Mouse (Mus musculus): ENCODE data around the gene Enpp1. TPM values are rescaled to one million over a fixed set of nuclear protein-coding genes. Genes with fewer than 3 reads are reported as not detected.

Gene Enpp1
- polyA plus RNA-seq, 1 experiment from 2014 or later: 0.54 TPM

DNA sequence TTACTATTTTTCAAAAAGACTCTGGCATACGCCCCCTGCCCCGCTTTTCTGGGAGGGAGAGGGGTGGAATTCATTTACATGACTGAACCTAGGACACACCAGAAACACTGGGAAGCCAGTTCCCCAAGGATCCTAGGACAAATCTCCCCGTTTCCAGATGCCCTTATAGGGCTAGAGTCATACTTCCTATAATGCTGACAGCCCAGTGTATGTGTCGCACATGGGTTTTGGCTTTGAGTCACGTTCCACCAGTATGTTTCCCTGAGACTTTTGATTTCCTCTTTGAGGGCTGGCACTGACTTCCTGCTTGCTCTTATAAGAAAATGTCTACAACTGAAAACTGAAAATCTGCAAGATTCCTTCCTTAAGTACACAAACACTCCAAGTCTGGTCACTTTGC is 120.2 kb downstream of the Enpp1 start:
- no peak overlapping the region for H3K27ac ChIP-seq (ENCODE audit: low read depth, low read length)
- WGBS: 70% methylated on average over 5 of the region's 5 CpGs

DNA sequence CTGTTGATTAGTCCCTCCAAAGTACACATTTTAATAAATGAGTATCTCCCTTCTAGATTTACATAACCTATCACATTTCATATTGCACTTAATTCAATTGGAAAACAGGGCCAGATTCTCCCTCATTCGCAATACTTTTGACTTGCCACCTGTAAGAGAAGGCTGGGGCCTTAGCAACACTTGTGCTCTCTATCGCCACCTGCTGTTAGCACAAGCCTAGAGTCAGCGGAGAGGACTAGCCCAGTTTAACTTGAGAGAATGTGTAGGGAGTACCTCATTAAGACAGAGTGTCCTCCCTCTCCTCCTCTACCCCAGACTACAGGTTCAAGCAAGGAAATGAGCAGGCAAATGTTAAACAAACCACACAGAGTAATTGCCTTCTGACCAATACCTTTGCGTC is 120.8 kb downstream of the Enpp1 start:
- Histone ChIP-seq H3K9ac (ENCODE audit: low read length) (no peak overlapping the region), H3K4me3 (ENCODE audit: low read depth, low read length) (no peak overlapping the region), H3K27me3 (ENCODE audit: control insufficient read depth, insufficient read depth, low read length) (no peaks in the 10 kb centered on the region), H3K4me2 (ENCODE audit: low read depth) (no peak overlapping the region), H3K4me1 (ENCODE audit: control insufficient read depth, insufficient read depth, low read length) (peaks cover 4% of the 10 kb centered on the region; the same call in 1 of the 2 replicates), H3K36me3 (ENCODE audit: control insufficient read depth, insufficient read depth, low read length) (no peaks in the 10 kb centered on the region), H3K27ac (ENCODE audit: low read depth, low read length) (no peak overlapping the region), H3K9me3 (ENCODE audit: control insufficient read depth, low read length) (no peaks in the 10 kb centered on the region)
- WGBS: 19% methylated on average over 4 of the region's 4 CpGs
- DNase-seq (ENCODE audit: low spot score) (peak; percentile 77), ATAC-seq (ENCODE audit: insufficient read depth, low FRiP score, low TSS enrichment) (no peak)

More for the DNA sequence above, 120.2 kb downstream of the Enpp1 start:
- H3K4me3 ChIP-seq (ENCODE audit: low read depth, low read length): no peak overlapping the region
- ATAC-seq (ENCODE audit: insufficient read depth, low FRiP score, low TSS enrichment) (no peak), DNase-seq (ENCODE audit: low spot score) (no peak)
- no peaks in the 10 kb centered on the region for H3K9me3 ChIP-seq (ENCODE audit: control insufficient read depth, low read length)
- H3K27me3 ChIP-seq (ENCODE audit: control insufficient read depth, insufficient read depth, low read length): no peaks in the 10 kb centered on the region
- H3K4me2 ChIP-seq (ENCODE audit: low read depth): no peak overlapping the region
- no peak overlapping the region for H3K9ac ChIP-seq (ENCODE audit: low read length)
- H3K36me3 ChIP-seq (ENCODE audit: control insufficient read depth, insufficient read depth, low read length): no peaks in the 10 kb centered on the region
- H3K4me1 ChIP-seq (ENCODE audit: control insufficient read depth, insufficient read depth, low read length): peaks cover 4% of the 10 kb centered on the region; the same call in 1 of the 2 replicates

DNA sequence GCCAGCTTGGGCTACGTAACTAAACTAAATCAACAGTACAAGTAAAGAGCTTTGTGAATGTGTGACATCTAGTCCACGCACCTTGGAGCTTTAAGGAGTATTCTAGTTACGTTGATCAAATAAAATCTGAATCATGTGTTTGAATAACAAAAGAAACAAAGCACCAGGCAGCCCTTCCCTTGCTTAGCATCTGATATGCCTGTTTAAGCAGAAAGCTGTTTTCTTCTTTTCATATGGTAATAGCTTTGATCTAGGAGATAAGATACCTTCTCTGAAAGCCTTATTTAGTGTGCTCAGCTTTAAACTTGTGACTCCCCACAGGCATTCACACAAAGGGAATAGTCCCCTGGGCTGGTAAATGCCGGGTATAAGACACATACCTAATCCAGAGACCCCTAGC is 121.4 kb downstream of the Enpp1 start:
- Histone ChIP-seq H3K9ac (ENCODE audit: low read length) (no peak overlapping the region), H3K4me3 (ENCODE audit: low read depth, low read length) (no peak overlapping the region), H3K4me1 (ENCODE audit: control insufficient read depth, insufficient read depth, low read length) (no peaks in the 10 kb centered on the region; the same call in 1 of the 2 replicates), H3K4me2 (ENCODE audit: low read depth) (no peak overlapping the region), H3K27ac (ENCODE audit: low read depth, low read length) (no peak overlapping the region), H3K36me3 (ENCODE audit: control insufficient read depth, insufficient read depth, low read length) (no peaks in the 10 kb centered on the region), H3K9me3 (ENCODE audit: control insufficient read depth, low read length) (no peaks in the 10 kb centered on the region), H3K27me3 (ENCODE audit: control insufficient read depth, insufficient read depth, low read length) (no peaks in the 10 kb centered on the region)
- 48% methylated on average over 4 of the region's 4 CpGs for WGBS
- ATAC-seq (ENCODE audit: insufficient read depth, low FRiP score, low TSS enrichment) (no peak), DNase-seq (ENCODE audit: low spot score) (no peak)

DNA sequence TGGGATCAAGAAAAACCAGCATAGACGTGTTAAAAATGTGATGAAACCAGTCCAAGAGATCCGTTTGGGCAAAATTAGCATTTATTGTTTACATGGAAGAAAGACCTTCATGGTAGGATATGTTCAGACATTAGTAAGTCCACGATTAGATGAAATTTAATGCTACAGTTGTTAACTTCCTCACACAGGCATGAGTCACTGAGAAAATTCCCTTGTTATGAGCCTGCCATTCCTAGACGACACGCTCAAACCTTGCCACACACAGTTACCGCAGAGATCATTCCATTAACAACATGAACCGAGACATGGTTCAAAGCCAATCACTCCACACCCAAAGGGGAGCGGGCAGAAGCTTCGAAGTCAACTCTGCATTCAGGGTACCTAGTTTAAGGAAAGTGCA is 122.7 kb downstream of the Enpp1 start:
- ATAC-seq (ENCODE audit: insufficient read depth, low FRiP score, low TSS enrichment) (no peak), DNase-seq (ENCODE audit: low spot score) (no peak)
- no peaks in the 10 kb centered on the region for H3K9me3 ChIP-seq (ENCODE audit: control insufficient read depth, low read length)
- no peak overlapping the region for H3K9ac ChIP-seq (ENCODE audit: low read length)
- no peaks in the 10 kb centered on the region for H3K4me1 ChIP-seq (ENCODE audit: control insufficient read depth, insufficient read depth, low read length)
- H3K27me3 ChIP-seq (ENCODE audit: control insufficient read depth, insufficient read depth, low read length): no peaks in the 10 kb centered on the region
- no peak overlapping the region for H3K4me2 ChIP-seq (ENCODE audit: low read depth)
- WGBS: 91% methylated on average over 9 of the region's 9 CpGs
- no peak overlapping the region for H3K4me3 ChIP-seq (ENCODE audit: low read depth, low read length)
- no peaks in the 10 kb centered on the region for H3K36me3 ChIP-seq (ENCODE audit: control insufficient read depth, insufficient read depth, low read length)
- H3K27ac ChIP-seq (ENCODE audit: low read depth, low read length): no peak overlapping the region

DNA sequence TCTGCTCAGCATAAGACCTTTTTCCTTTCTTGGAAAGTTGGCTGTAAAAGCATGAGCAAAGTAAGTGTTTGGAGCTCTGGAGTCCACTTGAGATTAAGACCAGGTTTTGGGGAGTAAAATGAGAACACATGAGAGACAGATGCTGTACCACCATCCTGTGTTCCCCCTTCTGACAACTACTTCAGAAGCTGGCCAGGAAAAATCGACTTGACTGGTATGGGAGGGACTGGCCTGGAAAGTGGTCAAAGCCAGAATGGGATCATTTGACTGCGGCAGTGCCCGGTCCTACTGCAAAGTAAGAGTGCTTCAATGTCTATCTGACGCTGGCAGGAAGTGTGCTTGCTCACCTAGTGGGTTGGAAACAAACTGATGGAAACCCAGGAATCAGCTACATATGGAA is 123.1 kb downstream of the Enpp1 start:
- H3K36me3 ChIP-seq (ENCODE audit: control insufficient read depth, insufficient read depth, low read length): no peaks in the 10 kb centered on the region
- H3K4me3 ChIP-seq (ENCODE audit: low read depth, low read length): no peak overlapping the region
- ATAC-seq (ENCODE audit: insufficient read depth, low FRiP score, low TSS enrichment) (no peak), DNase-seq (ENCODE audit: low spot score) (no peak)
- no peak overlapping the region for H3K4me2 ChIP-seq (ENCODE audit: low read depth)
- no peak overlapping the region for H3K27ac ChIP-seq (ENCODE audit: low read depth, low read length)
- no peaks in the 10 kb centered on the region for H3K9me3 ChIP-seq (ENCODE audit: control insufficient read depth, low read length)
- 86% methylated on average over 4 of the region's 4 CpGs for WGBS
- H3K27me3 ChIP-seq (ENCODE audit: control insufficient read depth, insufficient read depth, low read length): no peaks in the 10 kb centered on the region
- no peaks in the 10 kb centered on the region for H3K4me1 ChIP-seq (ENCODE audit: control insufficient read depth, insufficient read depth, low read length)
- H3K9ac ChIP-seq (ENCODE audit: low read length): no peak overlapping the region

Other genes starting within 250 kb of the Enpp1 start
- gene Ccn2, start 116.7 kb downstream of the Enpp1 start, polyA plus RNA-seq (2014; fragmentation: Nextera tagmentation; extraction: Ambion mirVana): 3.3 and 4.9 TPM in 2 replicates
- gene Enpp3, start 130.7 kb upstream of the Enpp1 start, polyA plus RNA-seq (2014; fragmentation: Nextera tagmentation; extraction: Ambion mirVana): 7.2 and 10.2 TPM in 2 replicates
- 31.4 and 32.9 TPM in 2 replicates for gene Med23, start 157.8 kb upstream of the Enpp1 start, polyA plus RNA-seq (2014; fragmentation: Nextera tagmentation; extraction: Ambion mirVana)
- 33.7 and 34.5 TPM in 2 replicates for gene Arg1, start 215.3 kb upstream of the Enpp1 start, polyA plus RNA-seq (2014; fragmentation: Nextera tagmentation; extraction: Ambion mirVana)

Measured in neural tube, embryonic 11.5 days (tissue).